Mouse (Mus musculus) adrenal gland, postnatal 36 days (tissue): ENCODE results near the gene Gpd2. TPM values are rescaled to one million over a fixed set of nuclear protein-coding genes. Genes with fewer than 3 reads are reported as not detected.
A peak's percentile ranks its signal among the peaks of the same experiment; 100 is the strongest.

ENCODE experiments used
- DNase-seq, 2 experiments: peaks; one replicate each; pipeline ENCODE4 v3.0.0; 2021; ENCODE audit warnings: mixed read lengths in 1 of 2
- total RNA-seq, 2 experiments: library from RNA; stranded (reverse); gene quantifications; 2 replicates each; pipeline ENCODE4 v1.2.3; 2021

Gpd2 gene
- total RNA-seq, 2 experiments from 2014 or later = 113 to 116 TPM

DNA sequence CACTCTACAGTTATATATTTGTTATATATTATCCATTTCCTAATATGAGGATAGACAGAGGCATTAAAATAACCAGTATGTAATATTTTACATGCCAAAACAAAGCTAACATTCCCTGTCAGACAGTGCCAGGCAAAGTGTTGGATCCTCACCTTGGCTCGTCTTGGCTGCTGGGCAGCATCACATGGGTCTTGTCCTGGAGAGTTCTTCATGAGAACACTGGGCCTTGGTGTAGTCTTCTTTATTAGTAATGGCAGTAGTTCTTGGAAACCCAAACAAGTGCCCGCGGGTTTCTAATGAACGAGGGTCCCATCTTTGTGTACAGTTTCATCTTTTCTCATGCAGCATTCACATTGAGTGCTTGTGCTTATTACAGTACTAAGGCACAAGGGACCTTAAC, 59.8 kb downstream of the Gpd2 start:
- peak; percentile 48 to 49 for DNase-seq

DNA sequence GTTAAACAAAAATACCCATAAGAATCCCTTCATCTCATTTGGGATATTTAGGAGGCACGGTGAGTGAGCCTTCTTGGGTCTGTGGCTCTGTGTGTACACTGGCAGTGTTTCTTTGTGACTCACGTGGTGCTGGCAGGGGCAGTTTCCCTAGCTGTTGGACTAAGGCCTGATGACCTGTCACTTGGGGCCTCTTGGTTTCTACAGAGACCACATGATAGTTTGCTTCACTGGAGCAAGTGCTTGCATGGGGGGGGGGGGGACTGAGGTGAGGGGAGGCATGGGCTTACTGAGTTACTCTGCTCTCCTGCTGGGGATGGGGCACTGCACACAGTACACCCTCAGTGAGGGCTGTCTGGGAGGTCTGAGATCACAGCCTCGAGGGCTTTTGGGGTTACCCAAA, 64.1 kb downstream of the Gpd2 start:
- DNase-seq = peak; percentile 59 to 63

DNA sequence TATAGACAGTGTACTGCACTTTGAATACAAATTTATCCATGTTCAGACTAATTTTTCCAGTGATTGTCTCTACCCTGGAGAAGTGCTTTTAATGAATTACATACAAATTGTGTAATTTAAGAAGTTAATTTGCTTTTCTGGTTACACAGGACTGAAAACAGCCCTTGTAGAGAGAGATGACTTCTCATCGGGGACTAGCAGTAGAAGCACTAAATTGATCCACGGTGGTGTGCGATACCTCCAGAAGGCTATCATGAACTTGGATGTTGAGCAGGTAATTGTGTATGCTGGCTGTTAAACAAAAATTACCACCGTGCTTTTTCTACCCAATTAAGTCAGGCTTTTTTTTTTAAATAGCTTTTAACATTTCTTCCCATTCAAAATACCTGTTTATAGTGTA, 66.8 kb downstream of the Gpd2 start:
- DNase-seq = no peak

DNA sequence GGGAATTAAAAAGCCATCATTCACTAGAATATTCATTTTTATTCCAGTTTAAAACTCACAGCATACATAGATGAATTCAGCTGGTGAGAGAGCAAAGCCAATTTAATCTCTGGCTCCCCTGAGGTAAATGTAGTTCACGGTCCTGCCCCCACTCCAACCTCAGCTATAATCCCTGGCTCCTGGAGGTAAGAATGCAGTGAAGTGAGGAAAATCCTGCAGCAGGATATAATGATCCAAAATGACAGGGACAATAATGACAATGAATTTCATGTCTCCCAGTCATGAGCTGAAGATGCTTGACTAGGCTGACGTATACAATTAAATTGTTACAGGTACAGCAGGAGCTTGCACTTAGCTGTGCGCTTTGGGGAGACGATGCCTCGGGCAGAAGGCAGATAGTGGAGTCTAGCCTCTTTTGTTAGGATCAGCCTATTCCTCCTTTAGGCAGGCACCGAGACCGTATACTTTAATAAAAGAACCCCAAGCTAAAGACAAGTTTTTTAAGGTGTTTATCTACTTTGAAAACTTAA, 74.9 kb downstream of the Gpd2 start:
- DNase-seq = no peak

DNA sequence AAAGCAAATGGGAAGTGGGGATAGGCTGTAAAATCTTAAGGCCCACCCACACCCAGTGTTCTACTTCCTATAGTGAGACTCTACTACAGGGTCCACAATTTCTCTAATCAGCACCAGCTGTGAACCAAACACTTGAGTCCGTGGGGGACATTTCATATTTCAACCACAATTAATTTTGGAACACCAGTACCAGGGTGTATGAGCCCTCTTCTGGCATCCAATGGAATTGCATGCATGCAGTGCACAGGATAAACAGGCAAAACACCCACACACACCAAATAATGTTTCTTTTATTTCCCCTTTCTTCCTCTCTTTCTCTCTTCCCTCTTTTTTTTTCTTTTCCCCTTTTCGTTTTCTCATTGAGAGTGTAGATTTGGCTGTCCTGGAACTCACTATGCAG, 78.6 kb downstream of the Gpd2 start:
- DNase-seq = peak; percentile 41 to 62

DNA sequence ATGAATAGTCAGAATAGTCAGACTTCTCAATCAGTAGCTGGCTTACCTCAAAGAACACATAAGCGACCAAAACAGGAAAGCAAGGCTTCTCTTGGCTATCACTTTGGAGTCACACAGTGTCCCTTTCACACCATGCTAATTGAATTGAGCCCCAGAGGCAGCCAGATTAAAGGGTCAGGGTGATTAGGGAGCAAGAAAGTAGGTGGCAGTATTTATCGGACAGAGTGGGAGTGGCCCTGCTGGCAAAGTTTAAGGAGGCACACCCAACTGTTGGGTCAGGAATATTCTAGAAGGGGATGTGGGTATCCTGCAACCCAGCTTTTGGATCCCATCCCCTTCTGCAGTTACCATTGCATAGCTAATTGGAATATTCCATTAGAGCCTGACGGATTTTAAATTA, 80.9 kb downstream of the Gpd2 start:
- no peak for DNase-seq

DNA sequence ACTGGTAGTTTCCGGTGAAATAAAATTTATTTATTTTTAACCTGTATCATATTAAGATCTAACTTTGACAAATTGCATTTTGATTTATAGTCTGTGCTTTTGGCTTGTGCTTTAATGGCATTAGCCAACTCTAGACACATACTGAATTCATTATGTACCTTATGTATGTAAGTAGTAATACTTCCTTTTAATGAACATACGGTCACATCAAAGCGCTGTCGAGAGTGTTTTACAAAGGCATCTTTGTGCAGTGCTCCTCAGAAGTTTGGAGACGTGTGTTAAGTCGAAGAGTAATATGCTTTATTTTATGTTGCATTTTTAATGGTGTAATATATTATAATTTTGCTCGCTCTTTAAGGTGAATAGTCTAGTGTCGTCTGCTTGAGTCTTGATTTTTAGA, 88.7 kb downstream of the Gpd2 start:
- no peak for DNase-seq

DNA sequence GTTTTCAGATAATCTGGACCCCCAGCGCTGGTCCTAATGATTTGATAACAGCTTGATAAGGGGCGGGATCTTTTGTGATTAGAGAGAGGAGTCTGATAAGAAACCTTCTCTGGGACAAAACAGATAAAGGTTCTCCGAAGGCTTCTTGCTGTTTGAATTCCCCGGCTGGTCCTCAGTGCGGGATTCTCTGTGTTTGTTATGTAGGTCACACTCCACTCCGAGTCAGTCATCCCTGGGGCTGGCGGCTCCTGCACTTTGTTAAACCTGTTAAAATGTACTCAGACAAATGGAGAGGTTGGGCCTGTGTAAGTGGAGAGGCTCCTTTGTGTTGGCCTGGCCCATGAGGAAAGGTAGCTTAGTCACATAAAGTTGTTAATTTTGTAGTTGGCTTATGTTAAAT, 91.9 kb downstream of the Gpd2 start:
- DNase-seq = no peak

DNA sequence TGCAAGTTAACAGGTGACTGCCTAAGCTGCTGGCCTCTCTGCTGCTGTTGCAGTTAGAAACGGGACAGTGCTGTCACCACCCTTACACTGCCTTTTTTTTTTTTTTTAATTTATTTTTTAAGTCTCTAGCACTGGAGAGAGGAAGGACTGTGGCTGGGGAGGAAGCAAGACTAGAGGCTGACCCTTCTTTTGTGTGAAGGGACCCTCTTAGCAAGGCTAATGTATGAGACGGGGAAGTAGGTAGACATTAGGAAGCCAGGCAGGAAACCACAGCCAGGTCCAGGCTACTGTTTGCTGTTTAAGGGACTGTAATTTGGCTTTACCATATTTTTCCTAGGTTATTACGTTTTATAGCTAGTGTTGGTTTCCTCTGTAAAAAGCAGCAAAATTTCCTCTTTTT, 93.4 kb downstream of the Gpd2 start:
- no peak for DNase-seq

DNA sequence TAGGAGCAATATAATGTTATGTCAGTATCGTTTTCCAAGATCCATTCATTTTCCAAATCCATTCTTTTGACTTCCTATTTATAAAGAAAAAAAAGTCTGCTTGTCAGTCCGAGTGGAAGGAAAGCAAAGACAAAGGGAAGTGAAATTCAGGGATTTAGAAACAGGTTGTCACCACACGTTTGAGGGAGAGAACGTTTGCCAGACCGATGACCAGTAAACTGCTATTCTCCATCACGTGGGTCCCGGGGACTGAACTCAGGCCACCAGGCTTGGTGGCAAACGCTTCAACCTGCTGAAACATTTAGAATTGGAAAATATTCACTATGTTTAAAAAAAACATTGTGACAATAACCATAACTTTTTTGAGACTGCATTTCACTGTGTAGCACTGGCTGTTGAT, 93.8 kb downstream of the Gpd2 start:
- DNase-seq = no peak

DNA sequence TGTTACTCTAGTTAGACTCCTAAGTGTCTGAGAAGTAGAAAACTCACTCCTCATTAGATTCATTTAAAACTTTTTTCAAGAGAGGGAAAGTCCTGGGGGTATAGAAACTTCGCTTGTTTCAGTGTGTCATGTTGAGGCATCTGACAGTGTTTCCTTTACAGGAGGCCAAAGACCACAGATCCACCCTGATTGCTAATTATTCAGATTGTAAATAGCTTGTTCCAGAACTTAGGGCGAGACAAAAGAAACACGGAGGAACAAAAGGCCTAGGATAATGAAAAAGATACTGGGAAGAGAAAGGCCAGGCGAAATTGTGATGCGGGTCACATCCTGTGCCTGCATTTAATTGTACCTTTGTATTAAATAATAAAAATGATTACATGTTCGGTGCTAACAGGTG, 96.0 kb downstream of the Gpd2 start:
- DNase-seq = no peak

DNA sequence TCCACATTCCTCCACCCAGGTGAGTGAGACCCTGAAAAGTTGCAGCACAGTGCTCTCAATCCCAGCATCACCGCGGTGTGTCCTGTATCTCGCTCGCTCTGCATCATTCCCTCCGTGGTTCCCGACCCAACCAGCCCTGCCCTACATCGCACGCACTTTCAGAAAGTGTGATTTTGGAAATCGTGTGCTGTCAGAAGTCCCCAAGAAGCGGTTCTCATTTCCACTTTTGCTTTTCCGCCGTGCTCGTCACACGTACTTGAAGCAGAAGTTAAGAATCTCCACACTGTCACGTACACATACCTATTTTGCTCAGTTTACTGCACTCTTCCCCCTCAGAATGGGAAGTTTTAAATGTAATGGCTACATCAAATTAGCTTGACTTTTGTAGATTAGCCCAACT, 98.0 kb downstream of the Gpd2 start:
- no peak for DNase-seq

DNA sequence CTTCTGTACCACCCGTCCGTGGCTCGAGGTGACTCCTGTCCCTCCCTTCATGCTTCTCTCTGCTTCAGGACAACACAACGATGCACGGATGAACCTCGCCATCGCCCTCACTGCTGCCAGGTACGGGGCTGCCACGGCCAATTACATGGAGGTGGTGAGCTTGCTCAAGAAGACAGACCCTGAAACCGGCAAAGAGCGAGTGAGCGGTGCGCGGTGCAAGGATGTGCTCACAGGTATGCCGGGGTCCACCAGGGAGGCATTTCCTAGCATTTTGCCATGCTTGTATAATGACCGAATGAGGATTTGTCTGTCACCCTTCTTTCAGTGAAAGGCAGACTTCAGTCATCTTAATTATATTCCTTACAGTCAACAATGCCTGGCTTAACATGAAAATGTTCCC, 101.3 kb downstream of the Gpd2 start:
- no peak for DNase-seq

DNA sequence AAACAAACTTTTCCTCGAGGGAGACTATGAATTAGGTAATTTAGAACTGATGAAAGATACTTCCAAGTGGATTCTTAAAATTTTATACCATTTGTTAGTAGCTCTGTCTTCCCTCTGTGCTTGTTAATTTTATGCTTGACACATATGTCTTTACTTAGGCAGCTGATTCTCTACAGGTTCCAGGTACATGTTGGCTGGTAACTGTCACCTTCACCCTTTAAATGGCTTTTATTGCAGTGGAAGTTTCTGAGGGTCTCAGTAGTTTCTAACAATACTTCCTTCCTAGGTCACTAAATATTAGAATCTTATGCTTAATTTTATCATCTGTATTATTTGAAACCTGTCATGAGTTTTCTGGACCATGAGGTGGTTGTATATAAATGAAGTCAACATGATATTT, 105.5 kb downstream of the Gpd2 start:
- DNase-seq = no peak

DNA sequence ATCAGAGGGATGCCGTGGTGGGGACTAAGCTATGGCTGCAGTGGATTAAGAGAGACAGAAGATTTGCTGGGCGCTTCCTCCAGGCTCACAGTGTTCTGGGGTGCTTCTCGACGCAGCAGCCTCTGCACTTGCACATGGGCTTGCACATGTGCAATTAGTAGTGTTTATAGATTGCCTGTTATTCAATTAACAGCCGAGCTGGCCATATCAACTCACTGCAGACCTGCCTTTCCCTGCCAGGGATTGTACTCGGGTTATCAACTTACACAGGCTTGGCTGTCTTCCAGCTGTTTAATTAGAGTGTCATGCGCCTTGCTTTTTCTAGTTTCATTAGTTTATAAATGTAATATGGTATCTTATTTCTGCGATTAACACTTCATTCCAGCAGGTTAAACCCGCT, 113.2 kb downstream of the Gpd2 start:
- DNase-seq = no peak

DNA sequence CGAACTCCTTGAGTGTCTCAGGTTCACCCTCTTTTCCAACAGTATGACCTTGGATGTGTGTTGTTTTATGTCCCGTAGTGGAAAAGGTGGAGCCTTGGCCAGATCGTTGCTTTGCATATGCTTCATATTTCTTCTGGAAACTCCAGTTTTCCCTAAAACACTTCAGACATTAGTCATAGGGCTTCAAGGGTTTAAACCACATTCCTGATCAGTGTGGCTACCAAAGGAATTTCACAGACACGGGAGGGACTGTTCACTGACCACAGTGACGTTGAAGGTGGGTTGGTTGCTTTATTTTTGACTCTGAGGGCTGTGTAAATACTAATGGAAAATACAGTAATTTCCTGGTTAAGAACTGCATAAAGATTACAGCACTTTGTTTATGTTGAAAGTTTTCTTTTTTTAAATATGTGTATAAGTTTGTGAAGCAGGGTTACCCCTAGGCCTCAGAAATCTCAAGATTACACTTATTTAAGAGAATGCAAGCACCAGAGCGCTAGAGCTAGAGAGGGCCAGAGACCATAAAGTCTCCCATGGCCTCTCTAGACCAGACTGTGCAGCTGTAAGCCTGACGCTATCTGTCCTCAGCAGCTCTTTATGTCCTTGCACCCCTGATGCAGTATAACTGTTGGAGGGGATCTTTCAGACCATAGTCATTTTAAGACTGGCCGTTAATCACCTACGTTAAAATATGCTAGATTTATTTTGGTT, 116.4 kb downstream of the Gpd2 start:
- no peak for DNase-seq

DNA sequence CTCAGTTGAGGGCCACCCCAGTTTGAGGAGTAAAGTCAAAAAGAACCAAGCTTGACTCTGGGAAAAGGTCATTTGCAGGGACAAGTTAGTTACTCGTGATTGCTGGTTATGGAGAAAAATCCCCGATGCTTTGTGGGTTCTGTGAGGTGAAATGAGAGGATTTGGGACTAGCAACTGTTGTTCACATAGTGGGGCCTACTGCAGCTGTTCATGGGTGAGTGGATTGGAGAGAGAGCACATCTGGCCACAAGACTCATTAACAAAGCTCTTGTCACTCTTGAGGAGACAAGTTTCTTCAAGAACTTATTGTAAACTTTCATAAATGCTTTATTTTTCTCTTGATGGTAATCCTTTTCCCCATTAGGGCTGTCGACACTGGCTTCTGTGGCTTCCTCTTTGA, 117.4 kb downstream of the Gpd2 start:
- no peak for DNase-seq

DNA sequence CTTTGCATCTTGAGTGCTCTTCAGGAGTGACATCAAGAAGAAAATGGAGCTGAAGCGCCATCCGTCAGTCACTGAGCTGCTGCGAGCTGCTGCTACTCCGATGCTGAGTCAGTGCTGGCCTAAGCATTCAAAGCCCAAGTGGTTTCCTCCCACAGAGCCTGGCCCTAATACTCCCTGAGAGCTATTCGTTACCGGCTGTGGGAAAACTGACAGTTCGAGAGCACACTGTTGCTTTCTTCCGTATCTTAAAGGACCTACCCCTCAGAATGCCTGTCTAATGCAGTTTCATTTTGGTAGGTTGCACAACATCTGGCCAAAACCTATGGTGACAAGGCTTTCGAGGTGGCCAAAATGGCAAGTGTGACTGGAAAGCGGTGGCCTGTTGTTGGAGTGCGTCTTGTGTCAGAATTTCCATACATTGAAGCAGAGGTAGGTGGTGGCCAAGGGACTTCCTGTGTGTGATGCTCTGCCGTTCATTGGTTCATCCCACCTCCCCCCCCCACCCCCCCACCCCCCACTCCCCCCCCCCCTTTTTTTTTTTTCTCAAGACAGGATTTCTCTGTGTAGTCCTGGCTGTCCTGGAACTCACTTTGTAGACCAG, 118.9 kb downstream of the Gpd2 start:
- DNase-seq = no peak

DNA sequence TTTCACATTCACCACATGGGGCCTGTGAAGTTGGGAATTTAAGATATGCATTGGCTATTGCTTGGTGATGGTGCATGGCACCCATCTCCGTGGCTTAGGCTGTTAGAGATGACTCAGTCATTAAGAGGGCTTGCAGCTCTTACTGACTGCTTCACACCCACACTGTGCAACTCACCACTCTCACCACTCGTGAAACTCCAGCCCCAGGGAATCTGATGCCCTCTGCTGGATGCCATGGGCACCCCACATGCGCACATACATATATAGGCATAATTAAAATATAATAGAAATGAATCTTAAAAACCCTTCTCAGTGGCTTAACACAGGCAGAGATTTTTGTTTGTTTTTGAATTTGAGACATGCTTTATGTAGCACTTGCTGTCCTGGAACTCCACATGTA, 125.1 kb downstream of the Gpd2 start:
- DNase-seq = no peak

DNA sequence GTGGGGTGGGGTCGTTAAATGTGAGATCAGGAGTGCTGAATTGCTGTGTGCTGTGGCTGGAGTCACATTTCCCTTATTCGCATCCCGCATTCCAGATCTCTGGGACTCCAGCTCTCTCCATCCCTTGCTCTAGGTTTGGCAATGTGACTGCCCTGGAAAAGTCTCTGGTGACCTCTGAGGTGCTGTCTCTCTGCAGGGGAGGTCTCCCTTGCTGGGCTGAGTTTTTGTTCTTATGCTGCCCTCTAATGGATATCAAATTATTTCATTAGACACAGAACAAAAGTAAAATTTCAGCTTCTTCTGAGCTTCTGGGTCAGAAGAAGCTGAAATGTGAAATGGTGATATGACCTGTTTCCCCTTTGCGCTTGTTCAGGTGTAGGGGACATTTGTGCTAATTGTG, 137.2 kb downstream of the Gpd2 start:
- DNase-seq = peak in 1 of 2 experiments; percentile 3

DNA sequence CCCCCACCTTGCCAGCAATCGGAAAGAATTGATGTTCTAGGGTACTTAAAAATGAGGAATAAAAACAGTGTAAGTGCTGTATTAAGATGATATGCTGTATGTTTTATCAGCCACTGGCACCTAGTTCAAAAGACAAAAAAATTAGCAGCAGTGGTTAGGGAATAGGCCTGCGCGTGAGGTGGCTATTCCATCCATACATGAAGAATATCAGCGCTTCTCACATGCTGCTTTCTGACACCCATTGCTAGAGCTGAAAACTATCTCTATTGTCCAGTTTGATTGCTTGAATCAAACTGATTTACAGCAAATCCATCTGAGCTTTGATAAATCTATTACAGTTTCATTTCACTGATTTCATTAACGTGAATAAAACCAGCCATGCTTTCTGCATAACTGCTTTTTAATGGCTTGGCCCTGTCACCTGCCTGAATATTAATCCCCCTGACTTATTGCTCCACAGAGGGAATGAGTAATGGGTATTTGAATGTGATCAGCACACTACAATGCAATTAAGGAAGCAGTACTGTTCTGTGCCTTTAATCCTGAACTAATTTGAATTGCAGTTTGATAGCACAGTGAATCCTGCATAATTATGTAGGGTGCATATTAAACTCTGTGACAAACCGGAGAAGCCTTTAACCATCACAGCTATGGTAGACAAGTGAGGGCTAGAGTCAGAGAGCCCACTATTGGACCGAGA, 137.9 kb downstream of the Gpd2 start:
- DNase-seq = no peak

DNA sequence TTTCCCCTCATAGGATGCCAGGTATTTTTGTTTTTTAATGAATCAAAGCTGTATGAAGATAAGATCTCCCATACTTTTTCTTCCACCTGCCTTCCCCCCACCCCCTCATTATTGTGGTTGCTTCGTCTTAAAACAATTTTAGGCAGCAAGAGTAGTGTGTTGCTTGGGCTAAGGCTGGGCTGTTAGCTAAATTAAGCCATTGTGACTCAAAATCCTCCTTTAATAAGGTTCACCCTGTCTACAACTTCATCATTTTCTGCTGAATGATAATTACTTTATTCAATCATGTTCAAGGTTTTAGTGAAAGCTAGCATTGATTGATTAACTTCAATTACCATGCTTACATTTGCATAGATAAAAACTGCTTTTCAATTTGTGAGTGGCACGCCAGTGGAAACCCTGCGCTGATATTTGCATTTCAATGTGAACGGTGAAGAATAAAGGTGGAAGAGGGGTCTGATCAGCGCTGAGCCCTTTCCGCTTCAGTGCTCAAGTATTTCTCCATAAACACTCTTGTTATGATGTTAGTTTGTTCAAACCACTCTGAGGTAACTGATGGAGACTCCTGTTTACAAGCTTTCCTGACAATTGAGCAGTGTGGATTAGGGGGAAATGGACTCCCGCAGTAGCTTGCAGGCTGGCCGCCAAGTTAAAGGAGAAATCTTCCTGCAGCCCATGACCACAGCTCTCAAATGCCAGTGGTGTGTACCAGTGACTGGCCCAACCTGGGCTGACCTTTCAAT, 140.9 kb downstream of the Gpd2 start:
- no peak for DNase-seq

DNA sequence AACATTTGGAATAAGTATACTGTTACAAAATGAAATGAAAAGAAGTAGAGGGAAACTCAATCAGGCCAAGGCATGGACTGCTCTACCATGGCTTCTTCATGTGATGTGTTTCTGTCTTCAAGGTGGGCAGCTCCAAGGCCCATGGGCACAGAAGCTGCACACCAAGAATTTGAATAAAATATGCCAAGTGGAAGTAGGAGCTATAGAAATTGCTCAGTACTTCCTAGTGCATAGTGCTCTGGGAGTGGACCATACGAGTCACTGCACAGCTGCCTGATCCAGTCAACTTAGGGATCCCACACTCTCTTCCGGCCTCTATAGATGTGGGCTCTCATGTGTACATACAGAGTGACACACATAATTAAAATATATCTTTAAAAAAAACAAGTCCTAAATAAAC, 147.2 kb downstream of the Gpd2 start:
- no peak for DNase-seq
